Mouse (Mus musculus): Measurements from ENCODE around the gene Gm20547. TPM values are rescaled to one million over a fixed set of nuclear protein-coding genes. Genes with fewer than 3 reads are reported as not detected.

Gm20547 gene
- 33.6 TPM for polyA plus RNA-seq (2014; fragmentation: Illumina TruSeq; extraction: RNeasy Lipid Tissue Mini Kit (QIAGEN cat#74804); ENCODE audit: low read depth, low replicate concordance)

DNA sequence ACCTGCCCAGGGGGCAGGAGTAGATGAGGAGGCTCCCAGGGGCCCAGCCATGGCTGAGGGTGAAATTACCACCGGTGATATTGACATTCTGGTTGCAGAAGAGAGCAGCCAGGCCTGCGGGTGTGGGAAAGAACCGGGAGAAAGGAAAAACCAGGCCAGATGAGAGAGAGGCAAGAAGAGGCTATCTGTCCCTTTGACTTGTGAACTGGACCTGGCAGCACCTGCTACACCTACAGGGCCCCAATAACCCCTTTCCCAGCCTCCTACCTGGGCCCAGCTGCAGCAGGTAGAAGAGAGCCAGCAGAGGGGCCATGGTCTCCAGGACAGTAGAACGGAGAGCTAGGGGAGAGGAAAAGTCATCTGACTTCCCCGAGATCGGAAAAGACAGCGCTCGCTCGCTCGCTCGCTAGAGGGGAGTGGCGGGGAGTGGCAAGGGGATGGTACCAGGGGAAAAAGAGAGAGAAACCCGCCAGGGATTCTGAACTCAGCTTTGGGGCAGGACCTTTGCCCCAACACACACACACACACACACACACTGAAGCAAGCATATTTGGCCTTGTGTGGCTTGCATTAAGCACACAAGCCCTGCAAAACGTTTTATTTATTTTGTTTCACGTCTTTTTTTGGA lies at the start of gene Gm20547:
TSS of gene Gm20547 (minus strand) at position 360 of the 628 bp plus-strand sequence.

DNA sequence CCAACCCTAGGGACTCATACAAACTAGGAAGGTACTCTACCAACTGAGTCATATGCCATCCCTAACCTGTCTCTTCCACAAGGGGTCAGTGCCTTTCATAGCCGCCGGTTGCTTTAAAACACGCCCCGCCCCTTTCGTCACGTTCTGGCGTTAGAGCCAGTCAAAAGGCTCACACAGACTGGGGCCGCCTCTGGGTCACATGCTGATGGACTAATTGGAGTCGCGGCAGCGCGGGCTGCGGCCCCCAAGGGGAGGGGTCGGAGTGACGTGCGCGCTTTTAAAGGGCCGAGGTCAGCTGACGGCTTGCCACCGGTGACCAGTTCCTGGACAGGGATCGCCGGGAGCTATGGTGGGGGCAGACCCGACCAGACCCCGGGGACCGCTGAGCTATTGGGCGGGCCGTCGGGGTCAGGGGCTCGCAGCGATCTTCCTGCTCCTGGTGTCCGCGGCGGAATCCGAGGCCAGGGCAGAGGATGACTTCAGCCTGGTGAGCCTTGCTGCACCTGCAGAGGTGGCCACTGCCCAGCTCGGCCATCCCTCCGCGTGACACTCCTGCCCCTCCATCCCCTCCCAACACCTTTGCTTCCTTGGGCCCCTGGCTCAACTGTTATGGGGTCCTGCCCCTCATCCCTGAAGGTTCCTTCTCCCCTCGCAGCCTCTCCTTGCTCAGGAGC lies 49.4 kb upstream of the Gm20547 start, which contains the start of gene Neu1:
TSS of gene Neu1 (plus strand) at position 193 of the 674 bp plus-strand sequence.

DNA sequence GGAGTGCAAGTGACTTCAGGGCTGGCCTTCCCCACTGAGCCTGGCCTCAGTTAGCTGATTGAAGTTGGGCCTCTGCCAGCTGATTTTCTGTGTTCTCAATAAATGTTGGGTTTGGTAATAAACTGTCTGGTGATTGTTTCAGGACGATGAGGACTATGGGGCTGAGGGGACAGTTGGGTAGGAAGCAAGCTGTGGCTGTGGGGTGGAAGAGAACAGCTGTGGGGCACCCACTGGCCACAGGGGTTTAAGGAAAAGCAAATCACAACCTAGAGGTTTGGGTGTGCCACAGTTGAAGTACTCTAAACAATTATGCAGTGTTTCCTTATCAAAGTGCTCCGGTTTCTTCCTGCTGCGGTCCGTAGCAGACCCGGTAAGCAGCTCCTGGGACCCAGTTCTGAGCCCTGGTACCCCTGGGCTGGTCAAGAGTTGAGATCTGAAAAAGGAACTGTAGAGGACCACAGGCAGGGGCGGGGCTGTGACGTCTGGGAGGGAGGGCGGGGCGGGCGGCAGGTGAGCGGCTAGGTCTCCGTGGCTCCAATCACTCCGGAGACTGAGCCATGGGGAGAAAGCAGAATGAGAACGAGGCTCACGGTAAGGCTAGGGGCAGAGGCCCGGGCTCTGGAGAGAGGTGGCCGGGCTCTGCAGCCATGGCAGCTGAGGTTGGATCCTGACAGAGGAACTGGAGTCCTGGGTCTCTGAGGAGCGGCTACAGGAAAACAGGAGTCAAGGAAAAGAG lies 32.3 kb upstream of the Gm20547 start, which contains the start of gene Slc44a4:
TSS of gene Slc44a4 (plus strand) at position 537 of the 736 bp plus-strand sequence.

DNA sequence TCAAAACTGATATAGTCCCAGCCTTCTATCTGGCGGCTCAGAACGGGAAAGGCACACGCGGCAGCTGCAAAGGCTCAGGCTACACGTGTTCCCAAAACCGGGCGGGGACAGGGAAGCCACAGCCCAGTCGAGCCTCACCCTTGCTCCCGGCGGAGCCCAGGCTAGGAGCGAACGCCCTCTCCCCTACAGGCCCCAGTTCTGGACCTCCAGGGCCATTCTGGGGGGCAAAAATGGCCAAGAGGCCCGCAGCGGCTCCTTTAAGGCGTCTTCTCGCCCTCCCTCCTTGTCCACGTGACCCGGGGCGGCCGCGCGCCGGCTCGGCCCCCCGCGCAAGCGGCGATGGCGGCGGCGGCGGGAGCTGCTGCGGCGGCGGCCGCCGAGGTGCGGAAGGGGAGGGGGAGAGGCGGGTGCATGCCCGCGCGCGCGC lies 16.3 kb upstream of the Gm20547 start, which contains the start of the genes C2 and Ehmt2:
TSS of gene C2 (minus strand) at position 106 of the 427 bp plus-strand sequence.
TSS of gene Ehmt2 (plus strand) at position 310 of the 427 bp plus-strand sequence.

DNA sequence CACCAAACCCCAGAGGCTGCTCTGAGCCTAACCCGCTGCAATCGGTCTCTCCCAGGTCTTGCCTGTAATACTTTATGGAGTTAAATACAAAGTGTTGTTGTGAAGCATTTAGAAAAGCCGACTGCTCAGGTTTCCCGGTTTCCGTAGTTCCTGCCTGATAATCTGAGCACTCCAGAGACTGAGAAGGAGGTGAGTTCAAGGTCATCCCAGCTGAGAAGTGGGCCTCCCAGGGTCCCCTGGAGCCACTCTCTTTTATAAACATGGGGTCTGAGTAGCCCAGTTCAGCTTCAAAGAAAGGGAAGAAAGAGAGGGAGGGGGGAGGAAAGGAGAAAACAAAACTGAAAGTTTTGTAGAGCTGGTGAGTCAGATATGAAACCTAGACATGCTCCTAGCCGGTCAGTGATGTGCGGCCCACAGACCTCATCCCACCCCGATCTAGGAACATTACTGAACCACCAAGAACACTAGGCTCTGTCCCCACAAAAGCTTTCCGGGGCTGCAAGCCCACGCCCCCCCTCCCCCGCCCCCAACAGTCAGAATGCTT lies 2.4 kb downstream of the Gm20547 start, which contains the start of gene Zbtb12:
TSS of gene Zbtb12 (plus strand) at position 148 of the 544 bp plus-strand sequence.

DNA sequence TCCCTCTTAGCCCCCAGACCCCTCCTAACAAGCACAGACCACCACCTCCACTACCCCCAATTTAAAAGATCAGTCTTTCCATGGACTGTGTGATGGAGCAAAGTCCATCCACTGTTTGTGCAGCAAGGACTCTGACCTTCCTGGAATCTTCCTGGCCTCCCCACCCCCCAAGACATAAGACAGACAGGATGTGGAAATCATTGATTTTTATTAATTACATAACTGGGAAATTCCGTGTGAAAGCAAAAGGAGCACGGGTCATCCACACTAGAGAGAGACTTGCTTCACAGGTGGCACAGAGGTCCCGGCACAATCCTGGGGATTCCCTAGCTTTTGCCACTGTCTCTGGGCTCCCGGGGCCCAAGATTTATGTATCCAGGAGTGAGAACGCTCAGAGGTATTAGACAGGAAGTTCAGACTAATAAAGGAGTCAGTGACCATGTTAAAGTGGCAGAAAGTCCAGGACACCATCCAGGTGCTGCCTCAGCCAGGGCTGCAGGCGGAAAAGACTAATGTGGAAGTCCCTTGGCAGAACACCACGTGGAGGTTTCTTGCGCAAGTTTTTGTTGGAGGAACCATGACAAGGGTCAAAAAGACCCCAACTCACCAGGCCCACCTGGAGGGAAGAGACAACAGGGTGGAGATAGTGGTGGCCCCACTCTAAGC lies 19.3 kb downstream of the Gm20547 start, which contains the start of gene Cfb:
TSS of gene Cfb (minus strand) at position 103 of the 666 bp plus-strand sequence.

DNA sequence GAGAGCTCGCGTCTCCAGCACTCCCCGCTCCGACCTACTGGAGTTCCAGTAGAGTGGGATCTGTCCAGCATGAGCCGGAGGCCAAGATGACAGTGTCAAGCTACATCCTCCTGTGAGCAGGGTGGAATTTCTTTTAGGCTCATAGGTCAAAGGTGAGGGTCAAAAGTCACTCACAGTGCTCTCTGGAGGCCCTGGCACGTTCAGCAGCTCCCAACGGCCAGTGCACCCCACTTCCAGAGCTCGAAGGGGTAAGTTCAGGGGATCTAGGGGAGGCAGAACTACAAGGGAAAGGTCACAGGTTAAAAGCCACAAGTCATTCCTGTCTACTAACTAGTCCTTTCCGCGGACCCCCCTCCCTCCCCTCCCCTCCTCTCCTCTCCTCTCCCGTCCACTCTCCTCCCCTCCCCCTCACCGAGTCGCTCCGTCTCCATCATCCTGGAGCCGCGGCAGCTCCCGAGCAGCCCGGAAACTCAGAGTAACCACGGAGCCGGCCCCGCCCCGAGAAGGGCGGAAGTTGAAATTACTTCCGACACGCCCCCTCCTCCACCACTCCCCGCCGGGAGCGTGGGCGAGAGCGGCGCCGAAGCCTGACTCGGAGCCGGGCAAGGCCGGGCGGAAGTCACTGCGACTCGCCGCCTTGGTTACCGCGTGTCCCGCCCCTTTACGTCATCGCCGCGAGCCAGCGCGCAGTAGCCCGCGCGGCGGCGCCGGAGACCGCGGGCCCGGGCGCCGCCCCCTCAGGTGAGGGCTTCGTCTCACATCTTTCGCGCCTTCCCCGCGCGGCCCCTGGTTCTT lies 31.9 kb downstream of the Gm20547 start, which contains the start of the genes Skiv2l and Nelfe:
TSS of gene Skiv2l (minus strand) at position 489 of the 795 bp plus-strand sequence.
TSS of gene Nelfe (plus strand) at position 670 of the 795 bp plus-strand sequence.

DNA sequence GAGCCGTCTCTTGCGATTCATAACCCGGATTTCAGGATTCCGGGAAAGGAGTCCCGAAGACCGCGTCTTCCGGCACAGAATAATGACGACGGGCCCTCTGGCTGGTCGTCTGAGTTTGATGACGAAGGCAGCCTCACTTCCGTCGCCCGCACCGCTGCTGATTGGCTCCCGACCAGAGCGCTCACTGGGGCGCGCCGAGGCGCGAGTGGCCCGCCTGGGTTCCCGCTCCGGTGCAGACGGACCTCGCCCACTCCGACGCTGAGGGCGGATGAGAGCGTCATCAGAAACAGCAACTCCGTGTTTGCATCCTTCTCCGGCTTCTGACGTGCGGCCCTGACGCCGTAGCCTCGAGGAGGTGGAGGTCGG lies 45.0 kb downstream of the Gm20547 start, which contains the start of the genes Stk19 and Dxo:
TSS of gene Stk19 (minus strand) at position 90 of the 366 bp plus-strand sequence.
TSS of gene Dxo (plus strand) at position 164 of the 366 bp plus-strand sequence.

Other genes with a start within 250 kb of the Gm20547 start
- gene Fkbpl, start 237.3 kb downstream of the Gm20547 start, polyA plus RNA-seq (2014; fragmentation: Illumina TruSeq; extraction: RNeasy Lipid Tissue Mini Kit (QIAGEN cat#74804); ENCODE audit: low read depth, low replicate concordance): 1.9 TPM
- gene Atf6b, start 234.9 kb downstream of the Gm20547 start, polyA plus RNA-seq (2014; fragmentation: Illumina TruSeq; extraction: RNeasy Lipid Tissue Mini Kit (QIAGEN cat#74804); ENCODE audit: low read depth, low replicate concordance): 1.9 TPM
- 0.03 TPM for gene Tnxb, start 211.5 kb downstream of the Gm20547 start, polyA plus RNA-seq (2014; fragmentation: Illumina TruSeq; extraction: RNeasy Lipid Tissue Mini Kit (QIAGEN cat#74804); ENCODE audit: low read depth, low replicate concordance)
- 80.2 TPM for gene C4b, start 138.2 kb downstream of the Gm20547 start, polyA plus RNA-seq (2014; fragmentation: Illumina TruSeq; extraction: RNeasy Lipid Tissue Mini Kit (QIAGEN cat#74804); ENCODE audit: low read depth, low replicate concordance)
- gene Cyp21a1, start 77.5 kb downstream of the Gm20547 start, polyA plus RNA-seq (2014; fragmentation: Illumina TruSeq; extraction: RNeasy Lipid Tissue Mini Kit (QIAGEN cat#74804); ENCODE audit: low read depth, low replicate concordance): not detected
- gene Stk19, start 45.1 kb downstream of the Gm20547 start, polyA plus RNA-seq (2014; fragmentation: Illumina TruSeq; extraction: RNeasy Lipid Tissue Mini Kit (QIAGEN cat#74804); ENCODE audit: low read depth, low replicate concordance): 3.5 TPM
- gene Dxo, start 45.0 kb downstream of the Gm20547 start, polyA plus RNA-seq (2014; fragmentation: Illumina TruSeq; extraction: RNeasy Lipid Tissue Mini Kit (QIAGEN cat#74804); ENCODE audit: low read depth, low replicate concordance): 3.6 TPM
- gene Skiv2l, start 31.8 kb downstream of the Gm20547 start, polyA plus RNA-seq (2014; fragmentation: Illumina TruSeq; extraction: RNeasy Lipid Tissue Mini Kit (QIAGEN cat#74804); ENCODE audit: low read depth, low replicate concordance): 3.2 TPM
- 1.5 TPM for gene Nelfe, start 31.7 kb downstream of the Gm20547 start, polyA plus RNA-seq (2014; fragmentation: Illumina TruSeq; extraction: RNeasy Lipid Tissue Mini Kit (QIAGEN cat#74804); ENCODE audit: low read depth, low replicate concordance)
- 281 TPM for gene Cfb, start 19.5 kb downstream of the Gm20547 start, polyA plus RNA-seq (2014; fragmentation: Illumina TruSeq; extraction: RNeasy Lipid Tissue Mini Kit (QIAGEN cat#74804); ENCODE audit: low read depth, low replicate concordance)
- 0.69 TPM for gene Zbtb12, start 2.6 kb downstream of the Gm20547 start, polyA plus RNA-seq (2014; fragmentation: Illumina TruSeq; extraction: RNeasy Lipid Tissue Mini Kit (QIAGEN cat#74804); ENCODE audit: low read depth, low replicate concordance)
- gene C2, start 16.2 kb upstream of the Gm20547 start, polyA plus RNA-seq (2014; fragmentation: Illumina TruSeq; extraction: RNeasy Lipid Tissue Mini Kit (QIAGEN cat#74804); ENCODE audit: low read depth, low replicate concordance): 24.6 TPM
- 7.4 TPM for gene Ehmt2, start 16.4 kb upstream of the Gm20547 start, polyA plus RNA-seq (2014; fragmentation: Illumina TruSeq; extraction: RNeasy Lipid Tissue Mini Kit (QIAGEN cat#74804); ENCODE audit: low read depth, low replicate concordance)
- gene Slc44a4, start 32.4 kb upstream of the Gm20547 start, polyA plus RNA-seq (2014; fragmentation: Illumina TruSeq; extraction: RNeasy Lipid Tissue Mini Kit (QIAGEN cat#74804); ENCODE audit: low read depth, low replicate concordance): not detected
- gene Neu1, start 49.2 kb upstream of the Gm20547 start, polyA plus RNA-seq (2014; fragmentation: Illumina TruSeq; extraction: RNeasy Lipid Tissue Mini Kit (QIAGEN cat#74804); ENCODE audit: low read depth, low replicate concordance): 3.7 TPM
- 1.3 TPM for gene Hspa1b, start 77.2 kb upstream of the Gm20547 start, polyA plus RNA-seq (2014; fragmentation: Illumina TruSeq; extraction: RNeasy Lipid Tissue Mini Kit (QIAGEN cat#74804); ENCODE audit: low read depth, low replicate concordance)
- gene Gm20481, start 87.9 kb upstream of the Gm20547 start, polyA plus RNA-seq (2014; fragmentation: Illumina TruSeq; extraction: RNeasy Lipid Tissue Mini Kit (QIAGEN cat#74804); ENCODE audit: low read depth, low replicate concordance): not detected
- not detected for gene Hspa1a, start 90.1 kb upstream of the Gm20547 start, polyA plus RNA-seq (2014; fragmentation: Illumina TruSeq; extraction: RNeasy Lipid Tissue Mini Kit (QIAGEN cat#74804); ENCODE audit: low read depth, low replicate concordance)
- gene Hspa1l, start 90.7 kb upstream of the Gm20547 start, polyA plus RNA-seq (2014; fragmentation: Illumina TruSeq; extraction: RNeasy Lipid Tissue Mini Kit (QIAGEN cat#74804); ENCODE audit: low read depth, low replicate concordance): not detected
- 12.7 TPM for gene Lsm2, start 99.8 kb upstream of the Gm20547 start, polyA plus RNA-seq (2014; fragmentation: Illumina TruSeq; extraction: RNeasy Lipid Tissue Mini Kit (QIAGEN cat#74804); ENCODE audit: low read depth, low replicate concordance)
- 1.2 TPM for gene Vars, start 118.9 kb upstream of the Gm20547 start, polyA plus RNA-seq (2014; fragmentation: Illumina TruSeq; extraction: RNeasy Lipid Tissue Mini Kit (QIAGEN cat#74804); ENCODE audit: low read depth, low replicate concordance)
- not detected for gene Vwa7, start 134.5 kb upstream of the Gm20547 start, polyA plus RNA-seq (2014; fragmentation: Illumina TruSeq; extraction: RNeasy Lipid Tissue Mini Kit (QIAGEN cat#74804); ENCODE audit: low read depth, low replicate concordance)
- gene Sapcd1, start 146.0 kb upstream of the Gm20547 start, polyA plus RNA-seq (2014; fragmentation: Illumina TruSeq; extraction: RNeasy Lipid Tissue Mini Kit (QIAGEN cat#74804); ENCODE audit: low read depth, low replicate concordance): not detected
- 1.1 TPM for gene Msh5, start 164.7 kb upstream of the Gm20547 start, polyA plus RNA-seq (2014; fragmentation: Illumina TruSeq; extraction: RNeasy Lipid Tissue Mini Kit (QIAGEN cat#74804); ENCODE audit: low read depth, low replicate concordance)
- gene Clic1, start 167.9 kb upstream of the Gm20547 start, polyA plus RNA-seq (2014; fragmentation: Illumina TruSeq; extraction: RNeasy Lipid Tissue Mini Kit (QIAGEN cat#74804); ENCODE audit: low read depth, low replicate concordance): 5.7 TPM
- not detected for gene Ddah2, start 177.0 kb upstream of the Gm20547 start, polyA plus RNA-seq (2014; fragmentation: Illumina TruSeq; extraction: RNeasy Lipid Tissue Mini Kit (QIAGEN cat#74804); ENCODE audit: low read depth, low replicate concordance)
- gene Ly6g6c, start 183.3 kb upstream of the Gm20547 start, polyA plus RNA-seq (2014; fragmentation: Illumina TruSeq; extraction: RNeasy Lipid Tissue Mini Kit (QIAGEN cat#74804); ENCODE audit: low read depth, low replicate concordance): not detected
- gene Mpig6b, start 184.1 kb upstream of the Gm20547 start, polyA plus RNA-seq (2014; fragmentation: Illumina TruSeq; extraction: RNeasy Lipid Tissue Mini Kit (QIAGEN cat#74804); ENCODE audit: low read depth, low replicate concordance): not detected
- gene Ly6g6e, start 194.9 kb upstream of the Gm20547 start, polyA plus RNA-seq (2014; fragmentation: Illumina TruSeq; extraction: RNeasy Lipid Tissue Mini Kit (QIAGEN cat#74804); ENCODE audit: low read depth, low replicate concordance): not detected
- not detected for gene Ly6g6d, start 196.0 kb upstream of the Gm20547 start, polyA plus RNA-seq (2014; fragmentation: Illumina TruSeq; extraction: RNeasy Lipid Tissue Mini Kit (QIAGEN cat#74804); ENCODE audit: low read depth, low replicate concordance)
- not detected for gene Ly6g6f, start 203.6 kb upstream of the Gm20547 start, polyA plus RNA-seq (2014; fragmentation: Illumina TruSeq; extraction: RNeasy Lipid Tissue Mini Kit (QIAGEN cat#74804); ENCODE audit: low read depth, low replicate concordance)
- 4.4 TPM for gene Abhd16a, start 207.2 kb upstream of the Gm20547 start, polyA plus RNA-seq (2014; fragmentation: Illumina TruSeq; extraction: RNeasy Lipid Tissue Mini Kit (QIAGEN cat#74804); ENCODE audit: low read depth, low replicate concordance)
- gene Ly6g5c, start 226.2 kb upstream of the Gm20547 start, polyA plus RNA-seq (2014; fragmentation: Illumina TruSeq; extraction: RNeasy Lipid Tissue Mini Kit (QIAGEN cat#74804); ENCODE audit: low read depth, low replicate concordance): not detected
- not detected for gene Ly6g5b, start 233.4 kb upstream of the Gm20547 start, polyA plus RNA-seq (2014; fragmentation: Illumina TruSeq; extraction: RNeasy Lipid Tissue Mini Kit (QIAGEN cat#74804); ENCODE audit: low read depth, low replicate concordance)
- gene Gpank1, start 239.4 kb upstream of the Gm20547 start, polyA plus RNA-seq (2014; fragmentation: Illumina TruSeq; extraction: RNeasy Lipid Tissue Mini Kit (QIAGEN cat#74804); ENCODE audit: low read depth, low replicate concordance): 1.4 TPM
- 97.4 TPM for gene Csnk2b, start 240.0 kb upstream of the Gm20547 start, polyA plus RNA-seq (2014; fragmentation: Illumina TruSeq; extraction: RNeasy Lipid Tissue Mini Kit (QIAGEN cat#74804); ENCODE audit: low read depth, low replicate concordance)
- 1.3 TPM for gene D17H6S53E, start 244.3 kb upstream of the Gm20547 start, polyA plus RNA-seq (2014; fragmentation: Illumina TruSeq; extraction: RNeasy Lipid Tissue Mini Kit (QIAGEN cat#74804); ENCODE audit: low read depth, low replicate concordance)